Mouse (Mus musculus) liver, adult 2 months (tissue): ENCODE measurements at regions not wholly inside any gene's neighbourhood (a gene's known extent, or its start where the extent isn't known, plus 50 kb on each side); places are given as distances from the start of the nearest gene placed in this dataset.

ENCODE experiments used
- CTCF ChIP-seq: fragments of 200-500 bp; IDR thresholded peaks from 2 replicates; pipeline ENCODE4 v1.5.1; 2011; ENCODE audit warnings: low read depth, low read length, control low read depth
- POLR2A ChIP-seq: fragments of 200-500 bp; IDR thresholded peaks from 2 replicates; pipeline ENCODE4 v1.6.1; 2011; ENCODE audit warnings: low read length, control low read depth; ENCODE audit not compliant: insufficient read depth; ENCODE audit errors: extremely low read depth

- TF ChIP-seq CTCF: no peak
- no peak for TF ChIP-seq POLR2A
Observed at GRCm38 (mm10) chr10:125884563-125884962, 81.4 kb upstream of the Lrig3 start.
